Mouse (Mus musculus) forebrain, embryonic 15.5 days (tissue): ENCODE measurements at regions not wholly inside any gene's neighbourhood (a gene's known extent, or its start where the extent isn't known, plus 50 kb on each side); places are given as distances from the start of the nearest gene placed in this dataset.

Experiments
- ATAC-seq: fragments of 200-750 bp; cut with Nextera tagmentation; replicated peaks from 2 replicates; pipeline ENCODE4 v1.8.0; 2017; ENCODE audit warnings: mild to moderate bottlenecking, moderate TSS enrichment, moderate library complexity
- H3K27ac ChIP-seq: fragments of 300-500 bp; sonication (generic); replicated peaks from 2 replicates; pipeline ENCODE4 v1.5.1; 2015; ENCODE audit warnings: mild to moderate bottlenecking, inconsistent platforms
- H3K27me3 ChIP-seq: fragments of 300-500 bp; sonication (generic); 2 replicates; pipeline ENCODE4 v1.6.1; 2015; ENCODE audit warnings: inconsistent platforms
- H3K36me3 ChIP-seq: fragments of 300-500 bp; sonication (generic); 2 replicates; pipeline ENCODE4 v1.6.1; 2015; ENCODE audit warnings: mild to moderate bottlenecking, inconsistent platforms
- H3K4me1 ChIP-seq: fragments of 300-500 bp; sonication (generic); 2 replicates; pipeline ENCODE4 v1.6.1; 2015; ENCODE audit warnings: inconsistent platforms
- H3K4me2 ChIP-seq: fragments of 300-500 bp; sonication (generic); replicated peaks from 2 replicates; pipeline ENCODE4 v1.6.1; 2015; ENCODE audit warnings: mild to moderate bottlenecking, inconsistent platforms
- H3K4me3 ChIP-seq: fragments of 300-500 bp; sonication (generic); 2 replicates; pipeline ENCODE4 v1.5.1; 2015; ENCODE audit warnings: mild to moderate bottlenecking, inconsistent platforms
- H3K9ac ChIP-seq: fragments of 300-500 bp; sonication (generic); replicated peaks from 2 replicates; pipeline ENCODE4 v1.6.1; 2015; ENCODE audit warnings: mild to moderate bottlenecking, inconsistent platforms
- H3K9me3 ChIP-seq: fragments of 300-500 bp; sonication (generic); 2 replicates; pipeline ENCODE4 v1.6.1; 2016; ENCODE audit warnings: inconsistent platforms
- WGBS: fragments of 180-500 bp; shearing (Covaris S2); methylation state at CpG from one replicate; pipeline ENCODE4 v1.1.7; 2015; ENCODE audit warnings: mixed read lengths; 5-methylcytosine and 5-hydroxymethylcytosine counted together

DNA sequence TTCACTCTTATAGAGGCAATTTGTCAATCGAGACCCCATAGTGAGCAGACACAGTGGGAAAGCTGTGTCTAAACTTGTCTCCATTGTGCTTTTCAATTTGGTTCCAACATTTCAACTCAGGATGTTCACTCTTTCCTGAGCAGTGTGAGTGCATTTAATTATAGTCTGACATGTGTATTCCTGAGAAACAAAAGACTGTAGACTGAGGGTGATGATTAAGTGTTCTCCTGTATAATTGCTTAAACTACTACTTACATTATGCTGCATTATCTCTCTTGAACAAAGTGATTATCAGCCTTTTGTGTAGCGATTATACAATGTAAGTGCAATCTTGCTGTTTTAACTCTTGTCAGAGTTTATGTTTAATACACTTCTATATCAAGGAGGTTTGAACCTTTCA lies 87.9 kb downstream of the 1700008P02Rik start:
- ATAC-seq, result peak; percentile 84
- no peaks in the 10 kb centered on the region for H3K4me1 ChIP-seq

DNA sequence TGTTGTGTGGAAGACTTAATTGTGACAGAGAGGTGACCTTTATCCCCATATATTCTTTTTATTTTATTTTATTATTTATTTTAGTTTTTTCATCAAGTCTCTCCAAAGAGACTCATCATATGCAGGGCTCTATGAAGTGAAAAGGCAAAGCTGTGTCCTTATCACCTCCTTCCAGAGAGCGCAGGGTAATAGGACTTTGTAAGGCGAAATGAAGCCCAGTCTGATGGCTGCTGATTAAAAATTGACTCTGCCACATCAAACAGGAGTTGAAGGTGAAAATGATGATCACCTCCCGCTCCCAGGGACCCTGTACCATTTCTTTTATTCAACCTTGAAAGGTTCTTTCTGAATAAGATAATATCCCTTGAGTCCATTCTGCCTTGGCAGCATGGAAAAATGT lies 94.3 kb downstream of the 1700008P02Rik start:
- Histone ChIP-seq H3K27me3 (no peaks in the 10 kb centered on the region), H3K9me3 (no peaks in the 10 kb centered on the region), H3K4me1 (no peaks in the 10 kb centered on the region), H3K4me2 (no peak overlapping the region), H3K27ac (no peak overlapping the region), H3K4me3 (no peak overlapping the region), H3K9ac (no peak overlapping the region), H3K36me3 (no peaks in the 10 kb centered on the region)
- WGBS, result 90% methylated on average over 3 of the region's 3 CpGs
- ATAC-seq, result no peak

More for the DNA sequence above, 87.9 kb downstream of the 1700008P02Rik start:
- H3K9me3 ChIP-seq, result no peaks in the 10 kb centered on the region
- no peak overlapping the region for H3K4me2 ChIP-seq
- H3K36me3 ChIP-seq, result no peaks in the 10 kb centered on the region
- WGBS, result 44% methylated on average over 2 of the region's 2 CpGs
- no peak overlapping the region for H3K9ac ChIP-seq
- H3K27ac ChIP-seq, result no peak overlapping the region
- no peak overlapping the region for H3K4me3 ChIP-seq
- H3K27me3 ChIP-seq, result no peaks in the 10 kb centered on the region

- Histone ChIP-seq H3K9ac (no peak overlapping the region), H3K4me1 (no peaks in the 10 kb centered on the region), H3K4me2 (no peak overlapping the region), H3K27me3 (no peaks in the 10 kb centered on the region), H3K36me3 (no peaks in the 10 kb centered on the region), H3K27ac (no peak overlapping the region), H3K9me3 (no peaks in the 10 kb centered on the region), H3K4me3 (no peak overlapping the region)
- ATAC-seq, result no peak
- WGBS, result 83% methylated on average over 1 of the region's 1 CpGs
These were observed 95.1 kb downstream of the 1700008P02Rik start for GRCm38 (mm10) chr3:6525173-6525572.

GRCm38 (mm10) chr3:6511351-6511750 lies 108.9 kb downstream of the 1700008P02Rik start:
- Histone ChIP-seq H3K4me2 (no peak overlapping the region), H3K4me3 (no peak overlapping the region), H3K36me3 (no peaks in the 10 kb centered on the region), H3K9me3 (no peaks in the 10 kb centered on the region), H3K9ac (no peak overlapping the region), H3K4me1 (no peaks in the 10 kb centered on the region), H3K27ac (no peak overlapping the region), H3K27me3 (no peaks in the 10 kb centered on the region)
- 86% methylated on average over 6 of the region's 6 CpGs for WGBS
- ATAC-seq, result no peak

DNA sequence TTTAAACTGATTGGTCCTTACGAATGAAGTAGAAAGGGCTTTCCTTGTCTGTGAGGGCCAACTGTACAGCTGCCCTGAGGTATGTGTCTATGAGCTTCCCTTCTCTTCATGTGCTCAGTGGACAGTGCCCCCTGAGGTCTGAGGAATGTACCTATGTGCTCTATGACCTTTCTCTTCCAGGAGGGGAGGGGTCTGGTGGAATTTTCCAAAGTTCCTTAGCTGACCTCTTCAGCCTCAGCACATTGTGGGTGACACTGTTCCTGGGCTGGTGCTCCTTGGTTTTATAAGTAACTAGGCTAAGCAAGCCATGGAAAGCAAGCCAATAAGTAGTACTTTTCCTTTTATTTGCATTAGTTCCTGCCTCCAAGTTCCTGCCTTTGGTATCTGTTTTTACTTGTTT lies 116.1 kb downstream of the 1700008P02Rik start:
- WGBS, result 100% methylated on average over 1 of the region's 1 CpGs
- Histone ChIP-seq H3K4me2 (no peak overlapping the region), H3K4me3 (no peak overlapping the region), H3K27ac (no peak overlapping the region), H3K27me3 (no peaks in the 10 kb centered on the region), H3K9ac (no peak overlapping the region), H3K9me3 (no peaks in the 10 kb centered on the region), H3K4me1 (no peaks in the 10 kb centered on the region), H3K36me3 (no peaks in the 10 kb centered on the region)
- ATAC-seq, result no peak

- no peak for ATAC-seq
- H3K9ac ChIP-seq, result no peak overlapping the region
- no peak overlapping the region for H3K4me3 ChIP-seq
- H3K36me3 ChIP-seq, result no peaks in the 10 kb centered on the region
- H3K9me3 ChIP-seq, result no peaks in the 10 kb centered on the region
- H3K27me3 ChIP-seq, result no peaks in the 10 kb centered on the region
- no peaks in the 10 kb centered on the region for H3K4me1 ChIP-seq
- no peak overlapping the region for H3K4me2 ChIP-seq
- no peak overlapping the region for H3K27ac ChIP-seq
- WGBS, result 83% methylated on average over 3 of the region's 3 CpGs
These were observed 136.2 kb downstream of the 1700008P02Rik start for GRCm38 (mm10) chr3:6484041-6484440.

DNA sequence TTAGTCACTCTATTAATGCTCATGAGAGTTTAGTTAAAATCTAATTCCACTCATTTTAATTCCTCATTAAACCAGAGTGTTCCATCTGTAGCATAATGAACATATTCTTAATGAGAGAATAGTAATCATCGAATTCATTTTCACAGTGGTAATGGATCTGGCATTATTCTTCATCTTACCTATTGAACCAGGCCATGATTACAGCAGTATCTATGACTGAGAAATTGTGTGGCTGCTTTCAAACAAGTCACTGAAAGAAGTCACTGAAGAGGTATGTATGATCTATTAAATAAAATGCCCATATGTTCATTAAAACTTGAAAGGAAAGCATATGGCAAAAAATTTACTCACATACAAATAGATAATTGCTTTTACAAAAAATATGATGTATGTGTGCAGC lies 138.6 kb downstream of the 1700008P02Rik start:
- peak; percentile 64 for ATAC-seq
- 60% methylated on average over 1 of the region's 1 CpGs for WGBS
- no peak overlapping the region for H3K9ac ChIP-seq
- no peak overlapping the region for H3K4me3 ChIP-seq
- H3K9me3 ChIP-seq, result no peaks in the 10 kb centered on the region
- no peak overlapping the region for H3K27ac ChIP-seq
- H3K4me1 ChIP-seq, result no peaks in the 10 kb centered on the region
- no peaks in the 10 kb centered on the region for H3K36me3 ChIP-seq
- H3K4me2 ChIP-seq, result no peak overlapping the region
- no peaks in the 10 kb centered on the region for H3K27me3 ChIP-seq
